Mouse (Mus musculus) kidney, embryonic 16.5 days (tissue): Measurements from ENCODE around the gene Filip1l. TPM values are rescaled to one million over a fixed set of nuclear protein-coding genes. Genes with fewer than 3 reads are reported as not detected.

ENCODE experiments used
- ATAC-seq: fragments of 200-750 bp; cut with Nextera tagmentation; 2 replicates; pipeline ENCODE4 v1.8.0; 2017; ENCODE audit warnings: moderate TSS enrichment; ENCODE audit not compliant: low FRiP score, low TSS enrichment
- H3K27ac ChIP-seq: fragments of 300-500 bp; sonication (generic); 2 replicates; pipeline ENCODE4 v1.5.1; 2014; ENCODE audit warnings: low read length
- H3K27me3 ChIP-seq: fragments of 300-500 bp; sonication (generic); 2 replicates; pipeline ENCODE4 v1.6.1; 2014; ENCODE audit warnings: low read length, control low read depth, mixed read lengths; ENCODE audit not compliant: insufficient read depth
- H3K36me3 ChIP-seq: fragments of 300-500 bp; sonication (generic); 2 replicates; pipeline ENCODE4 v1.6.1; 2014; ENCODE audit warnings: low read length, control low read depth, mixed read lengths; ENCODE audit not compliant: insufficient read depth
- H3K4me1 ChIP-seq: fragments of 300-500 bp; sonication (generic); 2 replicates; pipeline ENCODE4 v1.6.1; 2014; ENCODE audit warnings: low read length, control low read depth, mixed read lengths; ENCODE audit not compliant: insufficient read depth
- H3K4me2 ChIP-seq: fragments of 300-500 bp; sonication (generic); replicated peaks from 2 replicates; pipeline ENCODE4 v1.6.1; 2014; ENCODE audit warnings: low read depth, low read length
- H3K4me3 ChIP-seq: fragments of 300-500 bp; sonication (generic); 2 replicates; pipeline ENCODE4 v1.5.1; 2014; ENCODE audit warnings: mild to moderate bottlenecking, low read length
- H3K9ac ChIP-seq: fragments of 300-500 bp; sonication (generic); replicated peaks from 2 replicates; pipeline ENCODE4 v1.6.1; 2014; ENCODE audit warnings: low read length
- H3K9me3 ChIP-seq: fragments of 300-500 bp; sonication (generic); 2 replicates; pipeline ENCODE4 v1.6.1; 2016; ENCODE audit warnings: low read length, control low read depth
- WGBS: fragments of 180-500 bp; shearing (Covaris S2); extraction: QIAGEN DNeasy Blood & Tissue Kit; methylation state at CpG from one replicate; pipeline ENCODE4 v1.1.7; 2014; 5-methylcytosine and 5-hydroxymethylcytosine counted together
- polyA plus RNA-seq: library from polyadenylated mRNA; unstranded; fragments of >200 nt; fragmentation: Nextera tagmentation; extraction: Ambion mirVana; gene quantifications from 2 replicates; pipeline ENCODE4 v1.2.1, GENCODE M21; 2015

Gene Filip1l
- polyA plus RNA-seq, 1 experiment from 2014 or later: 27.7 TPM

DNA sequence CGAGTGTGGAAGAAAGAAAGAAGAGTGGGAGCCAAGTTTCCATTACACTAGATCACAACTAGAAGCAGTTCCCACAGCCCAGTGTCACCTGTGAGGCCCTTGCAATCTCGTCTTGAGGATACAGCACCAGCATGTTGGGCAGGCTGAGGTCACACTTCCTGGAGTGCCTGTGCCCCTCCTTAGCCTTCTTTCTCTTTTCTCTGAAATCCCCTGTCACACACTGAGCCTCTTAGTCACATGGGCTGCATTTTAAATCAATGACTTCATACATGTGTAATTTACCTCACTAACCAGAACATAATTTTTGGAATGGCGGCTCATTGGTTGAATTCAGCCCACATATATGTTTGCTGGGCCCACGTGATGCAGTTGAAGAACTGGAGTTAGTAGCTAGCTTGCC is 50.0 kb downstream of the Filip1l start:
- H3K4me3 ChIP-seq: no peak overlapping the region
- WGBS: 81% methylated on average over 4 of the region's 4 CpGs
- no peaks in the 10 kb centered on the region for H3K27me3 ChIP-seq
- H3K36me3 ChIP-seq: no peaks in the 10 kb centered on the region
- no peaks in the 10 kb centered on the region for H3K9me3 ChIP-seq
- H3K4me1 ChIP-seq: peaks cover 23% of the 10 kb centered on the region
- H3K4me2 ChIP-seq: no peak overlapping the region
- ATAC-seq: no peak
- H3K27ac ChIP-seq: no peak overlapping the region
- no peak overlapping the region for H3K9ac ChIP-seq

DNA sequence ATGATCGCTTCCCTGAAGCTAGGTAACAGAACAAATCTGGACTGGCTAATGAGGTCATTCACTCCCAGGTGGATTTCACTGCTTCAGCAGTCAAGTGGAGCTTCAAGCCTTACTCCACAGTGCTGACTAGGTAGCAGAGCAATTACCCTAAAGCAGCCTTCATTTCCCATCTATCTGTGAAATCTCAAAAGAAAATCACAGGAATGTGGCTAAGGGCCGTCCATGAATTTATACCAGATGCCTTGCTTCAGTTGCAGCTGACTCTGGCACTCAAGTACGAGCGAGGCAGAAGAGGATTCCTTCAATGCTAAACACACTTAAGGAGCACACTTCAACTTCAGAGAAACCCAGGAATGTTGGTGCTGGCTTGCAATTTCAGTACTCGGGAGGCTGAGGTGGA is 50.9 kb downstream of the Filip1l start:
- no peaks in the 10 kb centered on the region for H3K27me3 ChIP-seq
- H3K9ac ChIP-seq: no peak overlapping the region
- no peak overlapping the region for H3K4me2 ChIP-seq
- peak; percentile 72 for ATAC-seq
- H3K4me1 ChIP-seq: peaks cover 23% of the 10 kb centered on the region
- WGBS: 59% methylated on average over 5 of the region's 5 CpGs
- H3K9me3 ChIP-seq: no peaks in the 10 kb centered on the region
- no peaks in the 10 kb centered on the region for H3K36me3 ChIP-seq
- H3K27ac ChIP-seq: peak overlapping the region; percentile 51; the same call in 1 of the 2 replicates
- H3K4me3 ChIP-seq: no peak overlapping the region

- no peaks in the 10 kb centered on the region for H3K4me1 ChIP-seq
- H3K27ac ChIP-seq: no peak overlapping the region
- no peaks in the 10 kb centered on the region for H3K9me3 ChIP-seq
- H3K4me3 ChIP-seq: no peak overlapping the region
- WGBS: 44% methylated on average over 4 of the region's 4 CpGs
- H3K9ac ChIP-seq: no peak overlapping the region
- ATAC-seq: no peak
- no peak overlapping the region for H3K4me2 ChIP-seq
- H3K27me3 ChIP-seq: no peaks in the 10 kb centered on the region
- H3K36me3 ChIP-seq: no peaks in the 10 kb centered on the region
These were observed 59.9 kb downstream of the Filip1l start for GRCm38 (mm10) chr16:57412766-57413165.

- no peak overlapping the region for H3K9ac ChIP-seq
- ATAC-seq: no peak
- peaks cover 12% of the 10 kb centered on the region for H3K4me1 ChIP-seq
- H3K27me3 ChIP-seq: no peaks in the 10 kb centered on the region
- 39% methylated on average over 2 of the region's 2 CpGs for WGBS
- no peaks in the 10 kb centered on the region for H3K36me3 ChIP-seq
- H3K27ac ChIP-seq: no peak overlapping the region
- H3K9me3 ChIP-seq: no peaks in the 10 kb centered on the region
- H3K4me2 ChIP-seq: no peak overlapping the region
- H3K4me3 ChIP-seq: no peak overlapping the region
These were observed 63.2 kb downstream of the Filip1l start for GRCm38 (mm10) chr16:57416049-57416448.

DNA sequence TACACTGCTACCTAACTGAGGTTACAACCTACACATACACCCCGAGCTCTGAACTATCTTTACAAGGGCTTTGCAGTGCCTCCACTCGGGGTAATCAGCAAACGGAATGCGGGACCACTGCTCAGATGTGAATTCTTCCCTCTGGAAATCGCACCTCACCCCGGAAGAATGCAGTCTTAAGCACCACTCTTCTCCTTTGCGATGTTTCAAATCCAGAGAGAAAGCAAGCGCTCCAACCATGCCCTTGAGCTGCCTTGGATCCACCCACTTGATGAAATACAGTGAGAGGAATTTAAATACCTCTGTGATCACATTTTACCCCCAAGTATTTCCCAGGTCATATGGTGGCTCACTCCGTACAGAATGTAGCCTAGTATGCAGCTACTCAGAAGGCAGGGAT is 64.1 kb downstream of the Filip1l start:
- whole genome bisulfite sequencing: 77% methylated on average over 9 of the region's 9 CpGs
- H3K27ac ChIP-seq: no peak overlapping the region
- ATAC-seq: no peak

DNA sequence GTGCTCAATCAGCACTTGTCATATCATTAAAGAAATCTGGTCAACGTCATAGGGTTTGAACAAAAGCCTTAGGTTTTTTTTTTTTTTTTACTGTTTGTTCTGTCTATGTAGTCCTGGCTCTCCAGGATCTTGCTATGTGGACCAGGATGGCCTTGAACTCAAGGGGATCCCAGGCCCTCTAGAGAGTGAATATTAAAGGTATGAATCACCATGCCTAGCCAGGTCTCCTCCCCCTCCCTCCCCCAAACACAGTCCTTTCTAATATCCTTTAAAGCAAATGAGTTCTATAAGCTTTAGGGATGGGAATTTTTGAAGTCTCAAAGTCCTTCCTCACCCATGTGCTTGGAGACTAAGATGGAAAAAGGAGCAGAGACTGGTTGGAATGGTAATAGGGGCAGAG is 65.1 kb downstream of the Filip1l start:
- Histone ChIP-seq H3K4me2 (no peak overlapping the region), H3K27me3 (no peaks in the 10 kb centered on the region), H3K27ac (no peak overlapping the region), H3K9me3 (no peaks in the 10 kb centered on the region), H3K4me1 (peaks cover 31% of the 10 kb centered on the region), H3K4me3 (no peak overlapping the region), H3K9ac (no peak overlapping the region), H3K36me3 (no peaks in the 10 kb centered on the region)
- 92% methylated on average over 1 of the region's 1 CpGs for WGBS
- ATAC-seq: no peak

More for the DNA sequence above, 64.1 kb downstream of the Filip1l start:
- no peaks in the 10 kb centered on the region for H3K36me3 ChIP-seq
- H3K9me3 ChIP-seq: no peaks in the 10 kb centered on the region
- H3K27me3 ChIP-seq: no peaks in the 10 kb centered on the region
- no peak overlapping the region for H3K9ac ChIP-seq
- H3K4me3 ChIP-seq: no peak overlapping the region
- H3K4me2 ChIP-seq: no peak overlapping the region
- peaks cover 22% of the 10 kb centered on the region for H3K4me1 ChIP-seq

- Histone ChIP-seq H3K9ac (0 out of 2 replicates have a peak overlapping the region, but pooled peaks have one; percentile 19), H3K4me1 (peaks cover 38% of the 10 kb centered on the region), H3K9me3 (no peaks in the 10 kb centered on the region), H3K27me3 (no peaks in the 10 kb centered on the region), H3K36me3 (no peaks in the 10 kb centered on the region), H3K27ac (peak overlapping the region; percentile 44; the same call in 1 of the 2 replicates), H3K4me3 (no peak overlapping the region), H3K4me2 (no peak overlapping the region)
- 52% methylated on average over 5 of the region's 5 CpGs for WGBS
- no peak for ATAC-seq
These were observed 66.4 kb downstream of the Filip1l start for GRCm38 (mm10) chr16:57419332-57419731.

GRCm38 (mm10) chr16:57419881-57420280 is 67.0 kb downstream of the Filip1l start:
- Histone ChIP-seq H3K4me2 (no peak overlapping the region), H3K36me3 (no peaks in the 10 kb centered on the region), H3K27me3 (no peaks in the 10 kb centered on the region), H3K9me3 (no peaks in the 10 kb centered on the region), H3K9ac (no peak overlapping the region), H3K4me3 (no peak overlapping the region), H3K4me1 (peaks cover 38% of the 10 kb centered on the region), H3K27ac (no peak overlapping the region)
- no peak for ATAC-seq
- 84% methylated on average over 5 of the region's 5 CpGs for WGBS

- no peak overlapping the region for H3K9ac ChIP-seq
- no peaks in the 10 kb centered on the region for H3K27me3 ChIP-seq
- H3K27ac ChIP-seq: peak overlapping the region; percentile 77
- WGBS: 18% methylated on average over 8 of the region's 8 CpGs
- no peak for ATAC-seq
- peaks cover 38% of the 10 kb centered on the region for H3K4me1 ChIP-seq
- H3K4me2 ChIP-seq: no peak overlapping the region
- H3K4me3 ChIP-seq: no peak overlapping the region
- H3K36me3 ChIP-seq: no peaks in the 10 kb centered on the region
- H3K9me3 ChIP-seq: no peaks in the 10 kb centered on the region
These were observed 68.1 kb downstream of the Filip1l start for GRCm38 (mm10) chr16:57420773-57421556.

- H3K9ac ChIP-seq: no peak overlapping the region
- H3K4me3 ChIP-seq: no peak overlapping the region
- H3K27me3 ChIP-seq: no peaks in the 10 kb centered on the region
- H3K27ac ChIP-seq: peak overlapping the region; percentile 77
- no peak overlapping the region for H3K4me2 ChIP-seq
- 56% methylated on average over 7 of the region's 7 CpGs for WGBS
- H3K4me1 ChIP-seq: peaks cover 38% of the 10 kb centered on the region
- H3K9me3 ChIP-seq: no peaks in the 10 kb centered on the region
- no peaks in the 10 kb centered on the region for H3K36me3 ChIP-seq
- peak; percentile 36 for ATAC-seq
These were observed 69.0 kb downstream of the Filip1l start for GRCm38 (mm10) chr16:57421680-57422417.
